Mouse (Mus musculus): ENCODE results near the gene Tle1.
A peak's percentile ranks its signal among the peaks of the same experiment; 100 is the strongest.

Gene Tle1

GRCm38 (mm10) chr4:72200559-72201409, at the start of gene Tle1:
TSS of gene Tle1 (minus strand) at chr4:72200919.
- peak; percentile 99 for DNase-seq (ENCODE audit: low spot score in 2 of 2)

- DNase-seq (ENCODE audit: low spot score in 2 of 2): peak in 1 of 2 experiments; percentile 11
Observed at GRCm38 (mm10) chr4:72233584-72234219, 33.0 kb upstream of the Tle1 start.

- no peak for DNase-seq (ENCODE audit: low spot score in 2 of 2)
Observed at GRCm38 (mm10) chr4:72232206-72232605, 31.5 kb upstream of the Tle1 start.

- no peak for DNase-seq (ENCODE audit: low spot score in 2 of 2)
Observed at GRCm38 (mm10) chr4:72230832-72231231, 30.1 kb upstream of the Tle1 start.

- DNase-seq (ENCODE audit: low spot score in 2 of 2): no peak
Observed at GRCm38 (mm10) chr4:72221629-72222028, 20.9 kb upstream of the Tle1 start.

- DNase-seq (ENCODE audit: low spot score in 2 of 2): no peak
Observed at GRCm38 (mm10) chr4:72204420-72205045, 3.8 kb upstream of the Tle1 start.

GRCm38 (mm10) chr4:72201521-72201991, 837 bp upstream of the Tle1 start:
- DNase-seq (ENCODE audit: low spot score in 2 of 2): peak in 1 of 2 experiments; percentile 50

- peak in 1 of 2 experiments; percentile 50 for DNase-seq (ENCODE audit: low spot score in 2 of 2)
Observed at GRCm38 (mm10) chr4:72199571-72200558, 854 bp downstream of the Tle1 start.

- peak; percentile 44 to 83 for DNase-seq (ENCODE audit: low spot score in 2 of 2)
Observed at GRCm38 (mm10) chr4:72198877-72199411, 1.8 kb downstream of the Tle1 start.

GRCm38 (mm10) chr4:72197888-72198605, 2.7 kb downstream of the Tle1 start:
- DNase-seq (ENCODE audit: low spot score in 2 of 2): peak in 1 of 2 experiments; percentile 34

- no peak for DNase-seq (ENCODE audit: low spot score in 2 of 2)
Observed at GRCm38 (mm10) chr4:72195116-72195835, 5.4 kb downstream of the Tle1 start.

GRCm38 (mm10) chr4:72193276-72193675, 7.4 kb downstream of the Tle1 start:
- DNase-seq (ENCODE audit: low spot score in 2 of 2): no peak

- DNase-seq (ENCODE audit: low spot score in 2 of 2): no peak
Observed at GRCm38 (mm10) chr4:72184476-72184875, 16.2 kb downstream of the Tle1 start.

GRCm38 (mm10) chr4:72182343-72182988, 18.3 kb downstream of the Tle1 start:
- no peak for DNase-seq (ENCODE audit: low spot score in 2 of 2)

GRCm38 (mm10) chr4:72175943-72176342, 24.8 kb downstream of the Tle1 start:
- no peak for DNase-seq (ENCODE audit: low spot score in 2 of 2)

- DNase-seq (ENCODE audit: low spot score in 2 of 2): no peak
Observed at GRCm38 (mm10) chr4:72168267-72168666, 32.5 kb downstream of the Tle1 start.

GRCm38 (mm10) chr4:72167761-72168229, 32.9 kb downstream of the Tle1 start:
- DNase-seq (ENCODE audit: low spot score in 2 of 2): no peak

GRCm38 (mm10) chr4:72167171-72167570, 33.5 kb downstream of the Tle1 start:
- DNase-seq (ENCODE audit: low spot score in 2 of 2): no peak

GRCm38 (mm10) chr4:72166561-72166960, 34.2 kb downstream of the Tle1 start:
- DNase-seq (ENCODE audit: low spot score in 2 of 2): no peak

Measured in left cerebral cortex, adult 9 months (tissue).